Mouse (Mus musculus) cerebellum, adult 2 months (tissue): ENCODE results near the gene Wipf2. TPM values are rescaled to one million over a fixed set of nuclear protein-coding genes. Genes with fewer than 3 reads are reported as not detected.

ENCODE experiments used
- DNase-seq, 2 experiments: peaks; one replicate each; pipeline ENCODE4 v3.0.0; 2021
- H3K27ac ChIP-seq: fragments of 200-500 bp; 2 replicates; pipeline ENCODE4 v1.5.1; 2012; ENCODE audit warnings: low read length, control low read depth, inconsistent platforms; ENCODE audit not compliant: insufficient read depth
- H3K27me3 ChIP-seq: fragments of 200-500 bp; 2 replicates; pipeline ENCODE4 v1.6.1; 2012; ENCODE audit warnings: inconsistent platforms, mild to moderate bottlenecking, low read length, moderate library complexity; ENCODE audit not compliant: control insufficient read depth, insufficient read depth
- H3K4me1 ChIP-seq: fragments of 200-500 bp; 2 replicates; pipeline ENCODE4 v1.6.1; 2011; ENCODE audit warnings: low read length; ENCODE audit not compliant: control insufficient read depth, insufficient read depth
- H3K4me3 ChIP-seq: fragments of 200-500 bp; replicated peaks from 2 replicates; pipeline ENCODE3; 2011; ENCODE audit warnings: mild to moderate bottlenecking, low read depth, low read length, control low read depth; ENCODE audit not compliant: insufficient read depth
- CTCF ChIP-seq: fragments of 200-500 bp; IDR thresholded peaks from 2 replicates; pipeline ENCODE4 v1.5.1; 2011; ENCODE audit warnings: low read depth, mild to moderate bottlenecking, control low read depth, low read length, moderate library complexity, borderline replicate concordance; ENCODE audit not compliant: insufficient read depth
- POLR2A ChIP-seq: fragments of 200-500 bp; IDR thresholded peaks from 2 replicates; pipeline ENCODE4 v1.6.1; 2011; ENCODE audit warnings: low read length, control low read depth, borderline replicate concordance; ENCODE audit not compliant: insufficient read depth
- WGBS: fragments of 180-500 bp; shearing (Covaris S2); methylation state at CpG from one replicate; pipeline ENCODE4 v1.1.7; 2018; 5-methylcytosine and 5-hydroxymethylcytosine counted together
- polyA plus RNA-seq: library from polyadenylated mRNA; depleted of rRNA; stranded (reverse); fragments of >200 nt; gene quantifications from 2 replicates; pipeline ENCODE4 v1.2.3, GENCODE M21; 2012

Gene Wipf2
- polyA plus RNA-seq, 1 experiment: 25.8 TPM

DNA sequence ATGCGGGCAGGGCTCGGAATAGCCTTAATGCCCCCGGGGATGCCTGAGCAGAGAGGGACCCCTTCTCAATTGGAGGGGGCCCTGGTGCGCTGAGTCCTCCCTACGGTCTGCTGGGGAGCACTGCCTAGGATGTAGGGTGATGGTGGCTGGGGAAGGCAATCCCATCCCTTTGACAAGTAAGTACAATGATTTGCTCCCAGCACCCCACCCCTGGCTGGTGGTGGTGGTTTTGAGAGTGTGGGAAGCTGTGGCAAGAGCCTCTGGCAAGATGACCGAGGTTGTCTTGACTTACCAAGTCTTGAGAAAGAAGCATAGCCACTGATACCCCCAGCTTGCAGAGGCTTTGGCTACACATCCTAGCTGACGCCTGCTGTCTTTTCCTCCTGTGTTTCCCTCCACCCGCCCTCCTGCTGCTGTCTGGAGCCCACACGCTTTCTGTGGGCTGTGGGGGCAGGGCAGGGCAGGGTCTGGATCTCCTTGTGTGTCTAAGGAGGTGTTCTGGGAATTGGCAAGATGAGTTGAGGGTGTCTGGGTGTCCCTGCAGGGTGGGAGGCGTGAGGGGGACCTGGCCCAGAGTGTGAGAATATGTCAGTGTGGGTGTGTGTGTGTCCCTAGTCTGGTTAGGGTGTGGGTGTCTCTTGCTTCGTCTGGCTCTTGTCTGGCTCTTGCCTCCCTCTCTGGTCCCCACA, 76.7 kb downstream of the Wipf2 start:
- no peak overlapping the region for H3K4me3 ChIP-seq
- 46% methylated on average over 11 of the region's 11 CpGs for WGBS
- H3K4me1 ChIP-seq: peaks cover 70% of the 10 kb centered on the region
- no peak overlapping the region for H3K27ac ChIP-seq
- TF ChIP-seq POLR2A (no peak), CTCF (no peak)
- no peaks in the 10 kb centered on the region for H3K27me3 ChIP-seq
- peak in 1 of 2 experiments; percentile 44 for DNase-seq

DNA sequence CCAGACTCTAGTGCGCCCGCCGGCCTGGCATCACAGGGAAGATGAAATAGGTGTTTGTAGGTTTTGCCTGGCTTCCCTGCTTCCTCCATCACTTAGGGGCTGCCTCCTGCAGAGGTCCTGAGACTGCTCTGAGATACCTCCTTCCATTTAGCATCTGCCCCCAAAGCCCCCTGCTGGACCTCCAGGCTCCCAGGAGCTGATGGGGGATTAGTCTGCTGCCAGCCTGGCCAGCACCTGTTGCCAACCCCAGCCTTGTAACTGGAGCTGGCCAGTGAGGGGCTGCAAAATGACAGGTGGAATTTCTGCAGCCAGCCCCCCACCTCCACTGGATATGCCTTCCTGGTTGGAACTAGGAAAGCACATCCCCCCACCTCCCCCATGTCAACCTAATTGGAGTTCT, 77.3 kb downstream of the Wipf2 start:
- H3K4me3 ChIP-seq: no peak overlapping the region
- TF ChIP-seq POLR2A: no peak
- TF ChIP-seq CTCF: no peak

GRCm38 (mm10) chr11:98941341-98941825, 77.9 kb downstream of the Wipf2 start:
- H3K4me1 ChIP-seq: peaks cover 60% of the 10 kb centered on the region
- no peaks in the 10 kb centered on the region for H3K27me3 ChIP-seq
- H3K27ac ChIP-seq: peak overlapping the region; percentile 48; the same call in 1 of the 2 replicates
- peak; percentile 85 to 87 for DNase-seq
- 2% methylated on average over 12 of the region's 12 CpGs for WGBS
- TF ChIP-seq POLR2A (no peak), CTCF (no peak)
- H3K4me3 ChIP-seq: peak overlapping the region; percentile 33

More for the DNA sequence above, 77.3 kb downstream of the Wipf2 start:
- peak overlapping the region; percentile 28; the same call in 1 of the 2 replicates for H3K27ac ChIP-seq
- peaks cover 66% of the 10 kb centered on the region for H3K4me1 ChIP-seq
- no peaks in the 10 kb centered on the region for H3K27me3 ChIP-seq
- 34% methylated on average over 3 of the region's 3 CpGs for WGBS
- DNase-seq: peak in 1 of 2 experiments; percentile 53

DNA sequence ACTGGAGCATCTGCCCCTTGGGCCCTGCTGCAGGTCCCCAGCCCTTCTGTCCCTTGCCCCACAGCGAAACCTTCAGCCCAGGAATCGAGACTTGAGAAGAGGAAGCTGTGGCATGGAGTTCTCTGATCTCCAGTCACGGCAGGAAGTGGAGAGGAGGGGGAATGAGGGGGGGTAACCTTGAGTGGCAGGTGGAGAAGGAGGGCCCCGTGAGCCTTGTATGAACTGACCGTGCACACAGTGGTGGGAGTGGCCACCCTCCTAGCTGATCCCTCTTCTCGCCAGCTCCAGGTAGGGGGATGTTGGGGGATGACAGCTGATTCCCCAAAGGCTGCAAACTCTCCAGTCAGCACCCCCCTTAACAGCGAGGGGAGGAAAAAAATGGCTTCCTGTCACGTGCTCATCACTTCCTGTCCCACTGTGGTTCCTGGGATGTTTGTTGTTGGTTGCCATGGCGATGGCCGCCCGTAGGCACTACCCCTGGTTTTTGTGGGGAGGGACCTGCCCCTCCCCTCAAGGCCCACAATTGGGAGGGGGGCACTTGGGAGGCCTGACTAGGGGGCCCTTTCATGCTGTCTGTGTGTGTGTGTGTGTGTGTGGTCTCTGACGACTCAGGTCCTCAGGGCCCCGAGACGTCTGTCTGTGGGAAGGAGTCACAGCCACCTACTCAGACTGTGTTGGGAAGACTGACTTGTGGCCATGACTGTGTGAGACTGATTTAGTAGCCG, 78.5 kb downstream of the Wipf2 start:
- DNase-seq: peak in 1 of 2 experiments; percentile 48
- H3K27me3 ChIP-seq: no peaks in the 10 kb centered on the region
- 26% methylated on average over 15 of the region's 15 CpGs for WGBS
- H3K4me1 ChIP-seq: peaks cover 56% of the 10 kb centered on the region
- H3K4me3 ChIP-seq: peak overlapping the region; percentile 33
- no peak for TF ChIP-seq POLR2A
- no peak for TF ChIP-seq CTCF
- peak overlapping the region; percentile 50; the same call in 1 of the 2 replicates for H3K27ac ChIP-seq

GRCm38 (mm10) chr11:98942555-98942922, 79.1 kb downstream of the Wipf2 start:
- TF ChIP-seq POLR2A: no peak
- TF ChIP-seq CTCF: no peak
- Histone ChIP-seq H3K27me3 (no peaks in the 10 kb centered on the region), H3K27ac (peak overlapping the region; percentile 50; the same call in 1 of the 2 replicates), H3K4me3 (no peak overlapping the region), H3K4me1 (peaks cover 56% of the 10 kb centered on the region)
- no peak for DNase-seq
- 43% methylated on average over 3 of the region's 3 CpGs for WGBS

- no peak overlapping the region for H3K27ac ChIP-seq
- H3K4me1 ChIP-seq: peaks cover 56% of the 10 kb centered on the region
- no peak overlapping the region for H3K4me3 ChIP-seq
- H3K27me3 ChIP-seq: no peaks in the 10 kb centered on the region
- 63% methylated on average over 8 of the region's 8 CpGs for whole genome bisulfite sequencing
- TF ChIP-seq CTCF: no peak
- no peak for TF ChIP-seq POLR2A
- DNase-seq: peak in 1 of 2 experiments; percentile 25
These were observed 79.6 kb downstream of the Wipf2 start for GRCm38 (mm10) chr11:98942923-98943641.

DNA sequence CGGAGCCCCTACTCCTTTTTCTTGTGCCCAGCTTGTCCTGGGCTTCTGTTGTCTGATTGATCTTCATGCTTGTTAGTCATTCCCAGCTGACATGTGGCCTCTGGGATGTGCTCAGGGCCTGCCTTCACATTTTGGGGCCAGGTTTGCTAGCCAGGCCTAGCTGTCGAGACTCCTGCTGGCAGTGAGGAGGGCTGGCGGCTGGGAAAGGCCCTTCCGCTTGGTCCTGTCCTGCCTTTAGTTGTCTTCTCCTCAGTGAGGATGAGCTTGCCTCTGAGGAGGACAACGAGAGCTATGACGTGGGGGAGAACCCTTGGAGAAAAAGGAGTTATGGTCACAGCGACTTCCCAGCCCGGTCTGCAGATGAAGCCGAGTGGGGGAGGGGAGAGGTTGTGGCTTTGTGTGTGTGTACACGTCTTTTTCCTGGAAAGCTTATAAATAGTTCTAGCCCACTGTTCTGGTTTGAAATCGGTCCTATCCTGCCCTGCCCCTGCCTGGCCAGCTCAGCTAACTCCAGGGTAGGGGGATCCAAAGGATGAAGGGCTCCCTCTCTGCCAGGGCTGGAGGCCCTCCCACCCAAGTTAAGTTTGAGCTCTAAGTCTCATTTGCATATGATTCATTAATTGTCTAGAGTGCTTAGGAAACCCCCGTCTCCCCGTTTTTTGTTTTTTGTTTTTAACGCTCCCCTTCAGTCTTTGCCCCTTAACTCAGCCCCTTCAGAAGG, 80.5 kb downstream of the Wipf2 start:
- Histone ChIP-seq H3K4me1 (peaks cover 49% of the 10 kb centered on the region), H3K27me3 (no peaks in the 10 kb centered on the region), H3K4me3 (no peak overlapping the region), H3K27ac (no peak overlapping the region)
- WGBS: 60% methylated on average over 14 of the region's 14 CpGs
- no peak for DNase-seq
- TF ChIP-seq POLR2A (no peak), CTCF (no peak)
